Mouse (Mus musculus) cortical plate, adult 2 months (tissue): ENCODE results near the gene Klhdc8b.

Experiments
- CTCF ChIP-seq: fragments of 200-500 bp; IDR thresholded peaks from 2 replicates; pipeline ENCODE4 v1.5.1; 2011; ENCODE audit warnings: mild to moderate bottlenecking, control low read depth, low read length; ENCODE audit not compliant: insufficient read depth; ENCODE audit errors: extremely low read depth
- POLR2A ChIP-seq: fragments of 200-500 bp; IDR thresholded peaks from 2 replicates; pipeline ENCODE4 v1.6.1; 2011; ENCODE audit warnings: mild to moderate bottlenecking, low read length, control low read depth; ENCODE audit not compliant: insufficient read depth; ENCODE audit errors: extremely low read depth

DNA sequence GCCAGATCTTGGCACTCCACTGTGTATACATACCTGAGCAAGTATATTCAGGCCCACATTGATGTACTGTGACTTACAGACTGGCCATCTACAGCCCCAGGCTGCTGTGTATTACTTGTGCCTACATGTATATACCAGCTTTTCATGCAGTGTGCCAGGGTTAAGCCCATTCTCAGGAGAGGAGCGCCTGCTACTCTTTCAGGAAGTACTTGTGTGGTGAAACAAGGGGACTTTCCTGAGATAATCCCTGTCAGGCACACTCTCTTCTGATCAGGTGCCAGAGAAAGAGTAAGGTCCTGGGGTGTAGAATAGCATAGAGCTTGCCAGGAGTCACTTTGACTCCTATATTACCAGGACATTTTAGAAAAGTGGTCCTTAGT is 1.5 kb downstream of the Klhdc8b start:
- TF ChIP-seq CTCF, result no peak
- no peak for TF ChIP-seq POLR2A
